7 mouse cellular contexts compared by ENCODE assay signal in genomic region chr2:127204932-127205331, GRCm38 (mm10). TPM values are rescaled to one million over a fixed set of nuclear protein-coding genes. Genes with fewer than 3 reads are reported as not detected.
A peak's percentile ranks its signal among the peaks of the same experiment; 100 is the strongest.
DNase-seq lines count a peak whose midpoint lies in the region; ATAC-seq and TF ChIP-seq lines count a peak whose summit lies in the region.

No protein-coding gene starts in this region.

- WGBS in lung, postnatal 0 days, result 22% methylated on average over 3 of the region's 3 CpGs
- 30% methylated on average over 3 of the region's 3 CpGs for WGBS in spleen, adult 2 months

- no peak overlapping the region for H3K4me3 ChIP-seq in lung, postnatal 0 days (ENCODE audit: low read depth, low read length)
- no peak overlapping the region for H3K4me3 ChIP-seq in spleen, adult 2 months (ENCODE audit: extremely low read depth, insufficient read depth, insufficient read length)

- H3K9ac ChIP-seq in lung, postnatal 0 days (replicated peaks; ENCODE audit: low read depth), result no peak overlapping the region

- H3K27me3 ChIP-seq in lung, postnatal 0 days (replicated peaks; ENCODE audit: insufficient read depth, low read length), result no peaks in the 10 kb centered on the region
- H3K27me3 ChIP-seq in spleen, adult 2 months (ENCODE audit: control insufficient read depth, insufficient read depth, low read length), result no peaks in the 10 kb centered on the region

- no peak overlapping the region for H3K4me2 ChIP-seq in lung, postnatal 0 days (replicated peaks; ENCODE audit: low read depth, low read length)

- peaks cover 6% of the 10 kb centered on the region; the same call in 1 of the 2 replicates for H3K4me1 ChIP-seq in lung, postnatal 0 days (ENCODE audit: insufficient read depth, low read depth, low read length)
- peaks cover 3% of the 10 kb centered on the region for H3K4me1 ChIP-seq in spleen, adult 2 months (ENCODE audit: control insufficient read depth, insufficient read depth, insufficient read length)

- peak; percentile 25 to 38 for DNase-seq in urinary bladder, adult 18-20 months (ENCODE audit: low spot score in 2 of 2)
- DNase-seq in urinary bladder, postnatal 10 days (ENCODE audit: low spot score), result no peak
- peak; percentile 54 to 65 for DNase-seq in adrenal gland, adult 18-20 months (ENCODE audit: low spot score in 2 of 2)
- peak; percentile 82 for DNase-seq in embryo, embryonic 10.5 days (ENCODE audit: low spot score)
- peak; percentile 67 for DNase-seq in kidney, postnatal 14 days
- DNase-seq in lung, postnatal 0 days (ENCODE audit: low spot score), result peak; percentile 85
- peak; percentile 46 to 53 for DNase-seq in spleen, adult 2 months (ENCODE audit: low read depth in 1 of 2, low spot score in 2 of 2)

- no peak for TF ChIP-seq EP300 in lung, postnatal 0 days (IDR thresholded peaks at IDR 0.05)

- no peak for ATAC-seq in lung, postnatal 0 days

- no peaks in the 10 kb centered on the region for H3K9me3 ChIP-seq in lung, postnatal 0 days (ENCODE audit: low read length)

- TF ChIP-seq CTCF in lung, postnatal 0 days (IDR thresholded peaks at IDR 0.05), result peak; percentile 85
- TF ChIP-seq CTCF in spleen, adult 2 months (IDR thresholded peaks at IDR 0.05; ENCODE audit: extremely low read depth, insufficient read depth, insufficient read length, insufficient replicate concordance), result peak; percentile 52; the same call in 1 of the 2 replicates

- TF ChIP-seq POLR2A in spleen, adult 2 months (IDR thresholded peaks at IDR 0.05; ENCODE audit: low read depth, low read length), result no peak

- no peak overlapping the region for H3K27ac ChIP-seq in lung, postnatal 0 days (ENCODE audit: low read length)
- no peak overlapping the region for H3K27ac ChIP-seq in spleen, adult 2 months (ENCODE audit: insufficient read depth, low read length)

- H3K36me3 ChIP-seq in lung, postnatal 0 days (ENCODE audit: insufficient read depth, low read length), result no peaks in the 10 kb centered on the region
- H3K36me3 ChIP-seq in spleen, adult 2 months (ENCODE audit: control insufficient read depth, insufficient read depth, low read length), result no peaks in the 10 kb centered on the region; the same call in none of the 2 replicates

RNA-seq across cellular contexts. Expression of gene 1810024B03Rik, which starts 3.1 kb away (rescaled TPM):
- 1 to 10 TPM in 1 of 2 experiments, under 1 TPM in 1; 0.96 to 1.5 TPM for total RNA-seq in adrenal gland, adult 18-20 months (2021)
- polyA plus RNA-seq in lung, postnatal 0 days (2015; fragmentation: Nextera tagmentation; extraction: Ambion mirVana), result 1.9 and 2.0 TPM in 2 replicates
- 0.60 and 0.76 TPM in 2 replicates for polyA plus RNA-seq in spleen, adult 2 months (2012; rRNA removed)

RNA-seq across cellular contexts. Expression of gene Snrnp200, which starts 3.3 kb away (rescaled TPM):
- total RNA-seq in adrenal gland, adult 18-20 months (2021), result 10 to 100 TPM; 63.0 to 68.6 TPM
- polyA plus RNA-seq in lung, postnatal 0 days (2015; fragmentation: Nextera tagmentation; extraction: Ambion mirVana), result 18.8 and 20.5 TPM in 2 replicates
- 39.6 and 42.0 TPM in 2 replicates for polyA plus RNA-seq in spleen, adult 2 months (2012; rRNA removed)

RNA-seq across cellular contexts. Expression of gene Ciao1, which starts 42.7 kb away (rescaled TPM):
- total RNA-seq in adrenal gland, adult 18-20 months (2021), result 100 to 1,000 TPM in 1 of 2 experiments, 10 to 100 TPM in 1; 92.7 to 103 TPM
- polyA plus RNA-seq in lung, postnatal 0 days (2015; fragmentation: Nextera tagmentation; extraction: Ambion mirVana), result 54.4 and 61.4 TPM in 2 replicates
- polyA plus RNA-seq in spleen, adult 2 months (2012; rRNA removed), result 43.6 and 43.8 TPM in 2 replicates

RNA-seq across cellular contexts. Expression of gene Tmem127, which starts 42.8 kb away (rescaled TPM):
- total RNA-seq in adrenal gland, adult 18-20 months (2021), result 10 to 100 TPM; 71.4 to 80.8 TPM
- 30.4 and 32.9 TPM in 2 replicates for polyA plus RNA-seq in lung, postnatal 0 days (2015; fragmentation: Nextera tagmentation; extraction: Ambion mirVana)
- polyA plus RNA-seq in spleen, adult 2 months (2012; rRNA removed), result 59.9 and 88.7 TPM in 2 replicates
